Mouse (Mus musculus): ENCODE results near the gene Orai1. TPM values are rescaled to one million over a fixed set of nuclear protein-coding genes. Genes with fewer than 3 reads are reported as not detected.
A peak's percentile ranks its signal among the peaks of the same experiment; 100 is the strongest.

Gene Orai1
- polyA plus RNA-seq, 1 experiment from 2014 or later = 10.0 TPM

- Histone ChIP-seq H3K4me3 (ENCODE audit: low read depth, low read length) (no peak overlapping the region), H3K27me3 (ENCODE audit: control insufficient read depth, insufficient read depth, low read length) (no peaks in the 10 kb centered on the region), H3K4me1 (ENCODE audit: control insufficient read depth, insufficient read depth, low read length) (peaks cover 3% of the 10 kb centered on the region; the same call in 1 of the 2 replicates), H3K4me2 (ENCODE audit: low read depth, severe bottlenecking) (no peak overlapping the region), H3K27ac (replicated peaks; ENCODE audit: low read depth, low read length) (no peak overlapping the region), H3K36me3 (ENCODE audit: control insufficient read depth, insufficient read depth, low read length) (no peaks in the 10 kb centered on the region; the same call in 1 of the 2 replicates), H3K9ac (ENCODE audit: low read length) (no peak overlapping the region), H3K9me3 (ENCODE audit: control insufficient read depth, low read length) (no peaks in the 10 kb centered on the region)
- ATAC-seq (ENCODE audit: insufficient number of reproducible peaks, low FRiP score, low TSS enrichment, low read depth) = no peak
- WGBS = 91% methylated on average over 7 of the region's 7 CpGs
- no peak for DNase-seq (ENCODE audit: low spot score)
Observed at GRCm38 (mm10) chr5:123029729-123030128, 14.9 kb downstream of the Orai1 start.

- WGBS = 89% methylated on average over 3 of the region's 3 CpGs
Observed at GRCm38 (mm10) chr5:123031312-123031711, 16.4 kb downstream of the Orai1 start.

GRCm38 (mm10) chr5:123033646-123034160 lies 18.8 kb downstream of the Orai1 start:
- no peak overlapping the region for H3K27ac ChIP-seq (replicated peaks; ENCODE audit: low read depth, low read length)
- 72% methylated on average over 7 of the region's 7 CpGs for WGBS
- no peaks in the 10 kb centered on the region for H3K27me3 ChIP-seq (ENCODE audit: control insufficient read depth, insufficient read depth, low read length)
- H3K9me3 ChIP-seq (ENCODE audit: control insufficient read depth, low read length) = no peaks in the 10 kb centered on the region
- no peak overlapping the region for H3K4me2 ChIP-seq (ENCODE audit: low read depth, severe bottlenecking)
- H3K9ac ChIP-seq (ENCODE audit: low read length) = no peak overlapping the region
- DNase-seq (ENCODE audit: low spot score) = no peak
- no peaks in the 10 kb centered on the region; the same call in 1 of the 2 replicates for H3K36me3 ChIP-seq (ENCODE audit: control insufficient read depth, insufficient read depth, low read length)
- ATAC-seq (ENCODE audit: insufficient number of reproducible peaks, low FRiP score, low TSS enrichment, low read depth) = no peak
- H3K4me1 ChIP-seq (ENCODE audit: control insufficient read depth, insufficient read depth, low read length) = no peaks in the 10 kb centered on the region
- no peak overlapping the region for H3K4me3 ChIP-seq (ENCODE audit: low read depth, low read length)

More at GRCm38 (mm10) chr5:123031312-123031711, 16.4 kb downstream of the Orai1 start:
- Histone ChIP-seq H3K36me3 (ENCODE audit: control insufficient read depth, insufficient read depth, low read length) (no peaks in the 10 kb centered on the region; the same call in 1 of the 2 replicates), H3K4me1 (ENCODE audit: control insufficient read depth, insufficient read depth, low read length) (peaks cover 3% of the 10 kb centered on the region; the same call in 1 of the 2 replicates), H3K27ac (replicated peaks; ENCODE audit: low read depth, low read length) (no peak overlapping the region), H3K9ac (ENCODE audit: low read length) (no peak overlapping the region), H3K4me2 (ENCODE audit: low read depth, severe bottlenecking) (no peak overlapping the region), H3K27me3 (ENCODE audit: control insufficient read depth, insufficient read depth, low read length) (no peaks in the 10 kb centered on the region), H3K4me3 (ENCODE audit: low read depth, low read length) (no peak overlapping the region), H3K9me3 (ENCODE audit: control insufficient read depth, low read length) (no peaks in the 10 kb centered on the region)
- DNase-seq (ENCODE audit: low spot score) (no peak), ATAC-seq (ENCODE audit: insufficient number of reproducible peaks, low FRiP score, low TSS enrichment, low read depth) (no peak)

- WGBS = 88% methylated on average over 4 of the region's 4 CpGs
Observed at GRCm38 (mm10) chr5:123035089-123035488, 20.2 kb downstream of the Orai1 start.

GRCm38 (mm10) chr5:123035564-123035963 lies 20.7 kb downstream of the Orai1 start:
- Histone ChIP-seq H3K27me3 (ENCODE audit: control insufficient read depth, insufficient read depth, low read length) (no peaks in the 10 kb centered on the region), H3K4me3 (ENCODE audit: low read depth, low read length) (no peak overlapping the region), H3K9ac (ENCODE audit: low read length) (no peak overlapping the region), H3K36me3 (ENCODE audit: control insufficient read depth, insufficient read depth, low read length) (no peaks in the 10 kb centered on the region), H3K27ac (replicated peaks; ENCODE audit: low read depth, low read length) (no peak overlapping the region), H3K4me1 (ENCODE audit: control insufficient read depth, insufficient read depth, low read length) (no peaks in the 10 kb centered on the region), H3K9me3 (ENCODE audit: control insufficient read depth, low read length) (no peaks in the 10 kb centered on the region), H3K4me2 (ENCODE audit: low read depth, severe bottlenecking) (no peak overlapping the region)
- WGBS = 36% methylated on average over 6 of the region's 6 CpGs
- no peak for DNase-seq (ENCODE audit: low spot score)
- no peak for ATAC-seq (ENCODE audit: insufficient number of reproducible peaks, low FRiP score, low TSS enrichment, low read depth)

More at GRCm38 (mm10) chr5:123035089-123035488, 20.2 kb downstream of the Orai1 start:
- Histone ChIP-seq H3K36me3 (ENCODE audit: control insufficient read depth, insufficient read depth, low read length) (no peaks in the 10 kb centered on the region), H3K27me3 (ENCODE audit: control insufficient read depth, insufficient read depth, low read length) (no peaks in the 10 kb centered on the region), H3K9me3 (ENCODE audit: control insufficient read depth, low read length) (no peaks in the 10 kb centered on the region), H3K4me3 (ENCODE audit: low read depth, low read length) (no peak overlapping the region), H3K27ac (replicated peaks; ENCODE audit: low read depth, low read length) (no peak overlapping the region), H3K9ac (ENCODE audit: low read length) (no peak overlapping the region), H3K4me2 (ENCODE audit: low read depth, severe bottlenecking) (no peak overlapping the region), H3K4me1 (ENCODE audit: control insufficient read depth, insufficient read depth, low read length) (no peaks in the 10 kb centered on the region)
- DNase-seq (ENCODE audit: low spot score) = no peak
- no peak for ATAC-seq (ENCODE audit: insufficient number of reproducible peaks, low FRiP score, low TSS enrichment, low read depth)

GRCm38 (mm10) chr5:123038115-123038514 lies 23.2 kb downstream of the Orai1 start:
- Histone ChIP-seq H3K27me3 (ENCODE audit: control insufficient read depth, insufficient read depth, low read length) (no peaks in the 10 kb centered on the region), H3K9me3 (ENCODE audit: control insufficient read depth, low read length) (no peaks in the 10 kb centered on the region), H3K36me3 (ENCODE audit: control insufficient read depth, insufficient read depth, low read length) (no peaks in the 10 kb centered on the region), H3K4me2 (ENCODE audit: low read depth, severe bottlenecking) (no peak overlapping the region), H3K4me1 (ENCODE audit: control insufficient read depth, insufficient read depth, low read length) (no peaks in the 10 kb centered on the region), H3K4me3 (ENCODE audit: low read depth, low read length) (no peak overlapping the region), H3K27ac (replicated peaks; ENCODE audit: low read depth, low read length) (no peak overlapping the region), H3K9ac (ENCODE audit: low read length) (no peak overlapping the region)
- ATAC-seq (ENCODE audit: insufficient number of reproducible peaks, low FRiP score, low TSS enrichment, low read depth) (no peak), DNase-seq (ENCODE audit: low spot score) (no peak)
- WGBS = 86% methylated on average over 5 of the region's 5 CpGs

- no peak overlapping the region for H3K27ac ChIP-seq (replicated peaks; ENCODE audit: low read depth, low read length)
- H3K4me3 ChIP-seq (ENCODE audit: low read depth, low read length) = peak overlapping the region; percentile 24
- 4% methylated on average over 25 of the region's 25 CpGs for WGBS
- ATAC-seq (ENCODE audit: insufficient number of reproducible peaks, low FRiP score, low TSS enrichment, low read depth) (no peak), DNase-seq (ENCODE audit: low spot score) (peak; percentile 72)
- peak overlapping the region; percentile 48 for H3K4me2 ChIP-seq (ENCODE audit: low read depth, severe bottlenecking)
- H3K4me1 ChIP-seq (ENCODE audit: control insufficient read depth, insufficient read depth, low read length) = no peaks in the 10 kb centered on the region
- H3K9me3 ChIP-seq (ENCODE audit: control insufficient read depth, low read length) = no peaks in the 10 kb centered on the region
- peak overlapping the region; percentile 37; the same call in 1 of the 2 replicates for H3K9ac ChIP-seq (ENCODE audit: low read length)
- H3K27me3 ChIP-seq (ENCODE audit: control insufficient read depth, insufficient read depth, low read length) = no peaks in the 10 kb centered on the region
- no peaks in the 10 kb centered on the region for H3K36me3 ChIP-seq (ENCODE audit: control insufficient read depth, insufficient read depth, low read length)
Observed at GRCm38 (mm10) chr5:123039120-123039752, 24.4 kb downstream of the Orai1 start.

- Histone ChIP-seq H3K9me3 (ENCODE audit: control insufficient read depth, low read length) (no peaks in the 10 kb centered on the region), H3K36me3 (ENCODE audit: control insufficient read depth, insufficient read depth, low read length) (no peaks in the 10 kb centered on the region), H3K4me1 (ENCODE audit: control insufficient read depth, insufficient read depth, low read length) (no peaks in the 10 kb centered on the region), H3K27me3 (ENCODE audit: control insufficient read depth, insufficient read depth, low read length) (no peaks in the 10 kb centered on the region), H3K4me2 (ENCODE audit: low read depth, severe bottlenecking) (no peak overlapping the region), H3K27ac (replicated peaks; ENCODE audit: low read depth, low read length) (no peak overlapping the region), H3K9ac (ENCODE audit: low read length) (0 out of 2 replicates have a peak overlapping the region, but pooled peaks have one; percentile 34), H3K4me3 (ENCODE audit: low read depth, low read length) (no peak overlapping the region)
- ATAC-seq (ENCODE audit: insufficient number of reproducible peaks, low FRiP score, low TSS enrichment, low read depth) (no peak), DNase-seq (ENCODE audit: low spot score) (no peak)
- 65% methylated on average over 7 of the region's 7 CpGs for WGBS
Observed at GRCm38 (mm10) chr5:123040796-123041195, 25.9 kb downstream of the Orai1 start.

Measured in limb, embryonic 11.5 days (tissue).